Mouse (Mus musculus) CH12.LX (cell line): ENCODE measurements at regions not wholly inside any gene's neighbourhood (a gene's known extent, or its start where the extent isn't known, plus 50 kb on each side); places are given as distances from the start of the nearest gene placed in this dataset.

ENCODE experiments used
- DNase-seq: peaks from one replicate; pipeline ENCODE4 v3.0.0-alpha.2; 2013; ENCODE audit errors: extremely low read depth
- H3K27ac ChIP-seq: 2 replicates; pipeline ENCODE4 v1.5.1; 2012; ENCODE audit warnings: low read depth, mild to moderate bottlenecking, control low read depth, moderate library complexity; ENCODE audit not compliant: insufficient read depth
- H3K27me3 ChIP-seq: replicated peaks from 2 replicates; pipeline ENCODE3; 2012; ENCODE audit warnings: inconsistent platforms
- H3K36me3 ChIP-seq, 2 experiments: replicated peaks in 1 of 2; 2 replicates each; pipeline versions ENCODE3 to v1.6.1; 2012; ENCODE audit warnings: inconsistent platforms in 1 of 2, low read length in 1 of 2, mild to moderate bottlenecking in 1 of 2, mixed read lengths in 1 of 2, moderate library complexity in 1 of 2; ENCODE audit not compliant: control insufficient read depth in 1 of 2, insufficient read depth in 1 of 2
- H3K4me1 ChIP-seq, 2 experiments: 2 replicates each; pipeline ENCODE4 v1.6.1; 2012; ENCODE audit warnings: inconsistent platforms in 1 of 2, moderate library complexity in 1 of 2; ENCODE audit not compliant: insufficient read depth in 2 of 2, control insufficient read depth in 1 of 2
- H3K4me2 ChIP-seq: 2 replicates; pipeline ENCODE4 v1.6.1; 2012; ENCODE audit warnings: low read depth, mild to moderate bottlenecking, control low read depth; ENCODE audit not compliant: poor library complexity, insufficient read depth, severe bottlenecking
- H3K4me3 ChIP-seq, 3 experiments: fragments of 150-350 bp in 1 of 3; sonication (generic) in 1 of 3; replicated peaks in 1 of 3; 2 replicates each; pipeline versions ENCODE3 to v1.5.1; 2011 to 2012; ENCODE audit warnings: low read depth in 2 of 3, low read length in 2 of 3, mild to moderate bottlenecking in 2 of 3, moderate library complexity in 2 of 3, control low read depth in 1 of 3, improper control_type of control experiment in 1 of 3, inconsistent platforms in 1 of 3, mixed read lengths in 1 of 3; ENCODE audit not compliant: poor library complexity in 1 of 3
- H3K79me2 ChIP-seq: replicated peaks from 2 replicates; pipeline ENCODE4 v1.6.1; 2012; ENCODE audit warnings: mild to moderate bottlenecking, moderate library complexity; ENCODE audit not compliant: control insufficient read depth, poor library complexity, insufficient read depth, severe bottlenecking; ENCODE audit errors: extremely low read depth
- H3K9ac ChIP-seq: 2 replicates; pipeline ENCODE4 v1.6.1; 2012; ENCODE audit warnings: low read depth, mild to moderate bottlenecking, control low read depth, moderate library complexity; ENCODE audit not compliant: insufficient read depth
- H3K9me3 ChIP-seq: replicated peaks from 2 replicates; pipeline ENCODE3; 2012; ENCODE audit warnings: low read length, inconsistent platforms, mixed read lengths
- CHD1 ChIP-seq: IDR thresholded peaks from 2 replicates; pipeline ENCODE4 v1.6.1; 2012; ENCODE audit warnings: low read depth, low read length, improper control_type of control experiment, inconsistent platforms
- CHD2 ChIP-seq: IDR thresholded peaks from 2 replicates; pipeline ENCODE4 v1.6.1; 2011; ENCODE audit warnings: low read length, improper control_type of control experiment
- JUN ChIP-seq: IDR thresholded peaks from 2 replicates; pipeline ENCODE4 v1.6.1; 2011; ENCODE audit warnings: low read depth, mild to moderate bottlenecking, low read length, improper control_type of control experiment, moderate library complexity; ENCODE audit not compliant: insufficient read depth
- JUND ChIP-seq: conservative IDR thresholded peaks from 2 replicates; pipeline ENCODE4 v1.6.1; 2011; ENCODE audit warnings: low read depth, low read length, improper control_type of control experiment
- KAT2A ChIP-seq: IDR thresholded peaks from 2 replicates; pipeline ENCODE4 v1.6.1; 2012; ENCODE audit warnings: low read length, improper control_type of control experiment, inconsistent platforms; ENCODE audit not compliant: insufficient replicate concordance
- MEF2A ChIP-seq: IDR thresholded peaks from 2 replicates; pipeline ENCODE4 v1.6.1; 2014; ENCODE audit warnings: low read depth, mild to moderate bottlenecking, inconsistent platforms, low read length, improper control_type of control experiment, borderline replicate concordance
- NRF1 ChIP-seq: IDR thresholded peaks from 2 replicates; pipeline ENCODE4 v1.6.1; 2014; ENCODE audit warnings: low read depth, mild to moderate bottlenecking, inconsistent platforms, low read length, improper control_type of control experiment, moderate library complexity
- PAX5 ChIP-seq: IDR thresholded peaks from 2 replicates; pipeline ENCODE4 v1.6.1; 2012; ENCODE audit warnings: low read length, inconsistent platforms, mixed read lengths
- RAD21 ChIP-seq: IDR thresholded peaks from 2 replicates; pipeline ENCODE4 v1.6.1; 2011; ENCODE audit warnings: low read depth, mild to moderate bottlenecking, low read length, improper control_type of control experiment, moderate library complexity
- ZMIZ1 ChIP-seq: IDR thresholded peaks from 2 replicates; pipeline ENCODE4 v1.6.1; 2012; ENCODE audit warnings: low read depth, mild to moderate bottlenecking, inconsistent platforms, low read length, improper control_type of control experiment
- dilution Hi-C: fragments of 300-500 bp; cut with MboI; formaldehyde crosslinking; loops from 2 replicates; pipeline ENCODE4 v1.14.3; 2020; ENCODE audit warnings: low sequenced_read_pairs; ENCODE audit not compliant: extremely low pct_unique_long_range_greater_than_20kb, extremely low pct_ligation_motif_present
- in situ Hi-C: fragments of 300-500 bp; cut with MboI; formaldehyde crosslinking; loops from 3 replicates; pipeline ENCODE4 v1.14.3; 2019; ENCODE audit warnings: low sequenced_read_pairs, low pct_ligation_motif_present, low pct_unique_long_range_greater_than_20kb, mixed read lengths

GRCm38 (mm10) chr1:42539541-42540520, 155.7 kb upstream of the Pou3f3 start:
- in situ Hi-C loops (no loop called here), dilution Hi-C loops (no loop called here)
- H3K9me3 ChIP-seq, result peaks cover 59% of the 10 kb centered on the region
- no peak overlapping the region for H3K4me3 ChIP-seq
- no peak overlapping the region for H3K9ac ChIP-seq
- no peak overlapping the region for H3K27ac ChIP-seq
- no peaks in the 10 kb centered on the region for H3K79me2 ChIP-seq
- no peak for TF ChIP-seq JUN
- no peak for TF ChIP-seq NRF1
- TF ChIP-seq JUND, result no peak
- TF ChIP-seq PAX5, result no peak
- TF ChIP-seq KAT2A, result no peak
- no peak for TF ChIP-seq CHD2
- no peak for TF ChIP-seq RAD21
- no peaks in the 10 kb centered on the region for H3K27me3 ChIP-seq
- DNase-seq, result no peak
- no peaks in the 10 kb centered on the region for H3K36me3 ChIP-seq
- no peaks in the 10 kb centered on the region for H3K4me1 ChIP-seq
- H3K4me2 ChIP-seq, result no peak overlapping the region

GRCm38 (mm10) chr1:42541991-42542390, 153.6 kb upstream of the Pou3f3 start:
- Histone ChIP-seq H3K4me1 (no peaks in the 10 kb centered on the region), H3K36me3 (no peaks in the 10 kb centered on the region), H3K4me2 (no peak overlapping the region), H3K79me2 (no peaks in the 10 kb centered on the region), H3K9me3 (peaks cover 57% of the 10 kb centered on the region), H3K9ac (no peak overlapping the region), H3K27ac (no peak overlapping the region), H3K4me3 (no peak overlapping the region), H3K27me3 (no peaks in the 10 kb centered on the region)
- dilution Hi-C loops, result no loop called here
- in situ Hi-C loops, result no loop called here
- DNase-seq, result no peak
- TF ChIP-seq CHD1, result no peak
- no peak for TF ChIP-seq JUN
- no peak for TF ChIP-seq ZMIZ1

GRCm38 (mm10) chr1:42542846-42543549, 152.6 kb upstream of the Pou3f3 start:
- no peak for DNase-seq
- Histone ChIP-seq H3K4me3 (no peak overlapping the region), H3K27ac (no peak overlapping the region)

More at GRCm38 (mm10) chr1:42542846-42543549, 152.6 kb upstream of the Pou3f3 start:
- no peaks in the 10 kb centered on the region for H3K27me3 ChIP-seq
- H3K79me2 ChIP-seq, result no peaks in the 10 kb centered on the region
- peaks cover 59% of the 10 kb centered on the region for H3K9me3 ChIP-seq
- dilution Hi-C loops (no loop called here), in situ Hi-C loops (no loop called here)
- no peak for TF ChIP-seq MEF2A
- no peak overlapping the region for H3K9ac ChIP-seq
- H3K4me1 ChIP-seq, result no peaks in the 10 kb centered on the region
- H3K36me3 ChIP-seq, result no peaks in the 10 kb centered on the region
- no peak overlapping the region for H3K4me2 ChIP-seq
